Mouse (Mus musculus): ENCODE results near the gene Dand5.

Gene Dand5

DNA sequence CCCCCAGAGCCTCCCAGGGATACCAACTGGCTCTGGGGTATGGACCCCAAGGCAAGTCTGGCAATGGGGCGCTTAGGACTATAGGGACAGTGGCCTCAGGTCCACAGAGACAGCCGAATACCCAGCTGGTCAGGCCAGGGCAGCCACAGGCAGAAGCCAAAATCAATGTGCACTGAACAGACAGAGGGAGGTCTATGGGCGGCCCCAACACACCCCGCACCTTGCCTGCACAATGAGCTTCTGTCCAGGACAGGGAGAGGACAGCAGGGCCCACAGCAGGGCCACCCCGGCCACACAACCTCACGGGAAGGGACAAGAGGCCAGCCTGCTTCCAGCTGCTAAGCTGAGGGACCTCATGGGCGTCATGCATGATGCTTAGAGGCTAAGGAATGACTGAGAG lies 28.1 kb downstream of the Dand5 start:
- no peak for TF ChIP-seq GATA4 (IDR thresholded peaks at IDR 0.05; ENCODE audit: insufficient replicate concordance, low read length)

DNA sequence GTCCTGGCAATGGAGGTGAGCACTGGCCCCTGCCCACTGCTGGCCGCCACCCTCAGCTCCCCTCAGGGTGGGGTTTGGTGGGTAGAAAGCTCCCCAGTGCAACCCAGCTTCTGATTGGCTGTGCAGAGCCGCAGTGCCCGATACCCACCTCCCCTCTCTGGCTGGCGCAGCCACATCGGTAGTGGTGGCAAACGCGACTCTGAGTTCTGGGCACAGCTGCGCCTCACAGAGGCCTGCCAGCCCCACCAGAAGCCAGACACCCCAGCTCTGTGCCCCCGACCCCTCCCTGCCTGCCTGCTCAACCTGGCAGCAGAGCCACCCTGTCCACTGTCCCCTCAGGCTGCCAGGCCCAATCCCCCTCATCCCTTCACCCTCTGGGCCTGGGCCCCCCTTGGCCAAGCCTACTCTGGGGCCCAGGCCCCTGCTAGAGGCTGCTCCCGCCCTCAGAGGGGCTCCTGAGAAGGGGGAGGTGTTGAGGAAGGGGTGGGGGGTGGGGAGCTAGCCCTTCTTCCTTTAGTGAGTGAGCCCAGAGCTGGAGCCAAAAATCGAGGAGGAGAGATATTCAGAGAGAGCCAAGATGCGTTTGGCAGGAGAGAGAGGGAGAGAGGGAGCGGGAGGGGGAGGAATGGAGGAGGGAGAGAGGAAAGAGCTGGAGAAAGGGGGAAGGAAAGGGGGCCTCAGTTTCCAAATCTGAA lies 28.7 kb downstream of the Dand5 start:
- TF ChIP-seq GATA4 (IDR thresholded peaks at IDR 0.05; ENCODE audit: insufficient replicate concordance, low read length), result no peak

DNA sequence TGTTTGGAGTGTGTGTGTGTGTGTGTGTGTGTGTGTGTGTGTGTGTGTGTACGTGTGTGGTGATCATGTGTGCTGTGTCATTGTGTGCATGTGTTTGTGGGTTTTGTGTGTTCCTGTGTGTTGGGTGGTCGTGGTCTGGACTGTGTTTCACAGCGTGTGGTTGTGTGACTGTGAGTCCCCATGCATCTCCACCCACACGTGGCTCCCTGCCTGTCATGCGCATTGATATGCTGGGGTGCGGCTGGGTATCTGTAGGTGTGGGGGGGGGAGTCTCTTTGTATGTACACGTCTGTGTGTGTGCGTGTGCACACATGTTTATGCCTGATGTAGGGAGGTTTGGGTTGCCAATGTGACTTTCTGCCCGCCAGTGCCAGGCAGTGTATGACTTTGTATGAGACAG lies 29.5 kb downstream of the Dand5 start:
- TF ChIP-seq GATA4 (IDR thresholded peaks at IDR 0.05; ENCODE audit: insufficient replicate concordance, low read length), result no peak

DNA sequence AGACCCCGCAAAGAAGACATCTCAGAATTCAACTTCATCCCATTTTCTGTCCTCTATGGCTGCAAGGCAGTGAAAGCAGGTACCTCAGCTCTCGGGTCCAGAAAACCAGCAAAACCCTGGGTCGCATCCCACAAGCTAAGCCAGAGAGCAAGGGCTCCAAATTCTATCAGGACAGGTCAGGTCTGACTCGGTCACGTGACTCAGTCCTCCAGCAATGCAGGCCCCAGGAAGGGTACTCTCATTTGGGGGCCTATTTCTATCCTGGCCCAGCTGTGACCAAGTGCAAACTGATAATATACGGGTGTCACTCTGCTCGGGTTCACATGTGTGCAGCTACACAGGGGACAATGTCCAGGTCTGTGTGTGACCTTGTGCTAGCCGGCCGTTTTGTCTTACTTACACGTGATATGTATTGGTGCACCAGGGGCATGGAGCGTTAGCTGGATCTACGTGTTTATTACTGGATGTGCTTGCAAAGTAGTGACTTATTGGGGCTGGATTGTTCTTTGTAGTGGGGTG lies 30.1 kb downstream of the Dand5 start:
- TF ChIP-seq GATA4 (IDR thresholded peaks at IDR 0.05; ENCODE audit: insufficient replicate concordance, low read length), result no peak

DNA sequence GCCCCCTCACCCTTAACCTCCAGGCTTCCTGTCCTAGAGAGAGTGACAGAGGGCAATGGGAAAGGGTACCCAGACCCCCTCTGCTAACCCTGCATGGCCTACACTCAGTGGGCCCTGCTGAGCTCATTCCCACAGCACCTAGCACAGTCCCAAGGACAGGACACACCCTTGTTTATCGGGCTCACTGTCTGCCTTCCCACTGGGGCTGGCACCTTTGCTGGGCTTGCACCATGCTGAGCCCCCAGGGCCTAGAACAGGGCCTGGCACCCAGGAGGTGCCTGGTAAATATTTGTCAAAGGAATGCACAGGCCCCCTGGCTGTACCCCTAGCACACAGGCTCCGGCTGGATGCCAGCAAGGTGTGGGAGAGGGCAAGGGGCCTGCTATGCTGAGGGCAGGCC lies 32.1 kb downstream of the Dand5 start:
- TF ChIP-seq GATA4 (IDR thresholded peaks at IDR 0.05; ENCODE audit: insufficient replicate concordance, low read length), result no peak

DNA sequence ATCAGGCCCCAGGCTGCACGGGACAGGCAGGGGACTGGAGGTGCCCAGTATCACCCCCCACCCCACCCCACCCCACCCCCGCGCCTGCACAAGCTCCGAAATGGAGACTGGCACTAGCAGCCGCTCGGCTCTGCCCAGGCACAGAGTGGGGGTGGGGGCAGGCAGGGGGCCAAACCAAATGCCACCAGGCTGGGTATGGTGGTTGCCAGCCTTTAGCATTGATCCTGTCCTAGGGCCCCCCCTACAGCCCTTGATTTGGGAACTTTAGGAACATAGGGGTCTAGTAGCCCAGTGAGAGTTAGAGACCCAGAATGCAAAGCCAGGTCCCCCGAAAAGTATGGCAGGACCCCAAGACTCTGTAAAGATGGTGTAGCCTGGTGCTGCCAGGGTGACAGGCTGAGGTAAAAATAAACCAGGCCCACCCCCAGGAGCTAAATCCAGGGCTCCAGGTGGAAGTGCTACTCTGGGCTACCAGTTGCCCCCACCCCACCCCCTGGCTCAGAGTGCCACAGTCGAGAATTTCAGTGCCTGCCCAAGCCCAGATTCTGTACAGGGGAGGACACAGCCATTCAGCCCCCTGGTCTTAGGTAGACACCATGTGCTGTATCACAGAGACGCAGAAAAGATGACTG lies 32.7 kb downstream of the Dand5 start:
- TF ChIP-seq GATA4 (IDR thresholded peaks at IDR 0.05; ENCODE audit: insufficient replicate concordance, low read length), result no peak

DNA sequence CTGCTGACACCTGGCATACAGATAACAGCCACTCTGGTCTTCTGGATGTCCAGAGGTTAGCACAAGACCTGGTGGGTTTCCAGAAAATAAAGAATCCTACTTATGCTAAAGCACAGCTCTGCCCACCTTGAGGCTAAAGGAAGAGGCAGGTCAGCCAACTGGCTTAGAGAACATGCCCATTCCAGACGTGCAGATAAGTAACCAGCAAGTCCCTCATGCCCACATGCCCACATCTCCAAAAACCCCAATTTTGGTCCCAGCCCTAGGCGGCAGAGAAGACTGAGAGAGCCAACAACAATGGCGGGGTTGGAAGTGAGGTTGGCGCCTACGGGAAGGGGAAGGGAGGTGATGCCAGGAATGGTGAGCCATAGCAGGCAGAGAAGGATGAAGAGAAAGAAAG lies 33.3 kb downstream of the Dand5 start:
- no peak for TF ChIP-seq GATA4 (IDR thresholded peaks at IDR 0.05; ENCODE audit: insufficient replicate concordance, low read length)

DNA sequence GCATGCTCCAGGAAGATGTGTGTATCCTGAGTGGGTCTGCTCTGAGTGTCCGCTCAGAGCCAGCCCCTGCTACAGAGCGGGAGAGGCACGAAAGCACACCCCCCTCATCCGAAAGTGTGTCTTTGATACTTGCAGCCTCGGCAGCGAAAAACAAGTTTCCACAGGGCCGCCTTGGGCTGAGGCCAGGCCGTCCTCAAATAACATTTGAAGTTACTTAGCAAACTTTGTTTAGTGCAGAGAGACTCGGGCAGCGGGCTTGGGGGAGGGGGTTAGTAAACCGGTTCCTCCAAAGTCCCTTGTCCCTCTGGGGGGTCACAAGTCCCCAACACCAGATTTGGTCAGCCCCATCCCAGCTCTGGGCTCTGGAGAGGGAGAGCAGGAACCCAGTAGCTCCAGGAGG lies 33.7 kb downstream of the Dand5 start:
- no peak for TF ChIP-seq GATA4 (IDR thresholded peaks at IDR 0.05; ENCODE audit: insufficient replicate concordance, low read length)

DNA sequence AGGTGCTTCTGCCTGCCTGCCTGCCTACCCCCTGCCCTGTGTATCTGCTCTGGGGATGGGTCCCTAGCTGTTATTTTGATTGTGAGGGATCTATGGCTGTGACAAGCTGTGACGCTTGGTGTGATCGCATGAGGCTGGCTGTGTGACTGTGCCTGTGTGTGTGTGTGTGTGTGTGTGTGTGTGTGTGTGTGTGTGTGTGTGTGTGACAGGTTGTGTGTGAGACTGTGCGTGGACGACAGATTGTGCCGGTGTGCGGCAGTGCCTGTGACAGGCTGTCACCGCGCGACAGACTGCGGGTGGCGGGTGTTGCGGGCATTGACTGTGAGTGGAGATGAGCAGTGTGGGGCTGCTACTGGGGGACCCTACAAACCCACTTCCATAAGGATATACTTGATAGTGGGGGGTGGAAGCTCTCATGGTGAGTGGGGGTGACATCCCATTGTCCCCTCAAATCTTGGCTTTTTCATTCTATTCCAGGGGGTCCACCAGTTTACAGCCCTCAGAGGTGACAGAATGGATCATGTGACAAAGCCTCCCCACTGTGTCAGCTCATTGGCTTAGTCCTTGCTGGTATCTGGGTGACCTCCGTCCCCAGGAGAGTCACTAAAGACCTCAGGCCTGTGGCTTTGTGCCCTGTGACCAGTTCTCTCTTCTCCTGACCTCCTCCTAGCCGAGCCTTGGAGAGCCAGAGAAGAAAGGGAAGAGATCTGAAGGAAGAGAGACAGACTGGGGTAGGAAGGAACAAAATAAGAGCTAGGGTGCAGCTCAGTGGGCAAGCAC lies 34.9 kb downstream of the Dand5 start:
- no peak for TF ChIP-seq GATA4 (IDR thresholded peaks at IDR 0.05; ENCODE audit: insufficient replicate concordance, low read length)

DNA sequence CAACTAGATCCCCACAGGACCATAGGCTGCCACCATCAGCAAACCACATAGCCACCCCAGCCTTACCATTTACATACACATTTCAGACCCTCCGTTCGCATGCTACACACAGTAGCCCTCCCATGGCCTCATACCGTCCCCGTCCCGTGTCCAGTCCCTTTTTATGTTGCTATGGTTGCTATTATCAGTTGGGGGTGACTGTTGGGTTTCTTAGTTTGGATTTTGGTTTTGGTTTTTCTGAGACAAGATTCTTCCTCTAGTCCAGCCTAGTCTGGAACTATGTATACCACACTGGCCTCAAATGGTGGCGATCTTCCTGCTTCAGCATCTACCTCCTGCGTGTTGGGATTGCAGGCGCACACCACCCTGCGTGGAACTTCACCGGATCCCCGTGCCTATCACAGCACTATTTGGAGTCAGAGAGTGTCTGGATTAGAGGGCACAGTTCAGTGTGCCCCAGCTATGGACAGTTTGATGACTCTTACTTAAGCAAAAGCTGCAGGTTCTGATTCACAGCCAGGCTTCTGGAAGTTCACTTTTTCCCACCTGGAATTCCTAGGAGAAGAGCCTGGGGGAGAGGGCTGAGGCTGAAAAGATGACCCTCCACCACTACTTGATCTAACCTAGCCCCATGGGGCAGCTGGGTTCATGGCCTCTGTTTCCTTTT lies 35.7 kb downstream of the Dand5 start:
- TF ChIP-seq GATA4 (IDR thresholded peaks at IDR 0.05; ENCODE audit: insufficient replicate concordance, low read length), result no peak

DNA sequence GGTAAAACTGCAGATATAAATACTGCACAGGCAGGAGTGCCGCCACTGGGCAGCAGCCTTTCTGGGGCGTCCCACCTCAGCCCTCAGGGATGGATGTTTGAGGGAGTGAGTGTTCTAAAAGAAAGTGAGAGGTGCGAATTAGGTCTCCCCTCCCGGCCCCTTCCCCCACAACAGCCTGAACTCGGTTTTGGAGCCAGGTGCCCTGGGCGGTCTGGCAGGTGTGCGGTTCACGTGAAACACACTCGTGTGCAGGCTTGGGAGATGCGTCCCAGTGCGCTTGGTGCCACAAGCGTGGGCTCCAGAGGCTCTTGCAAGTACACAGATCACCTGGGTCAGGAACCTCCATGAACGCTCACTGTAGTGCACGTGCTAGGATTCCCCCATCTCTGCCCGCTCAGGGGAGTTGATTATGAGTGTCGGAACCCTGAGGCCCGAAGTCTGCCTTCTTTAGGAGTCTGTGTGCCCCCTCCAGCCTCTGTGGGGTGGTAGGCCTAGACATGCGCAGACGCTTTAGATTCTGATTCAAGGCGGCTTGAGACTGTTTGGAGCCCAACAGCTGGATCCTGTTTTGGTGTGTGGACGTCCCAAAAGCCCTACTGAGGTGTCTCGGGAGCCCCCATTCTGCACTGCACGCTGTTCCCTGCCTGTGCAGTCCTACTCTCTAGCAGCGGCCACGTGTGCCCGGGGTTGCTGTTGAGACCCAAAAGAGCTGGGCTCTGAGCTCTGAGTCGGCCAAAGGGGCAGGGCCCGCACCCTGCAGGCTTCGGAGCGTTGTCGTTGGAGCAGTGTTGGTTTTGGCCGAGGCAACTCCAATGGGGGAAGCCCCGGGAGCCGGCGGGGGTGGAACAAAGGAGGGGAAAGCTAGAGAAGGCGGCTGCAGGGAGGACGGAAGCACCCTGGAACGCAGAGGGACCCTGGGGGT lies 36.6 kb downstream of the Dand5 start:
- no peak for TF ChIP-seq GATA4 (IDR thresholded peaks at IDR 0.05; ENCODE audit: insufficient replicate concordance, low read length)

DNA sequence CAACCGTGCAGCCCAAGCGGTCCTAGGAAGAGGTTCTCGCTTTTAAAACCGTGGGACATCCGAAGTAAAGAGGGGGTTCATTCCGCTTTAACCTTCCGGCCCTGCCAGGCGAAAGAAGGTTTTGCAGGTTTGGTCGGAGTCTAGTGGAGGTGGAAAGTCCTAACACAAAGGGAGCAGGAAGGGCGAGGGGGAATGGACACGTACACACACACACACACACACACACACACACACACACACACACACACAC lies 37.2 kb downstream of the Dand5 start:
- TF ChIP-seq GATA4 (IDR thresholded peaks at IDR 0.05; ENCODE audit: insufficient replicate concordance, low read length), result no peak

DNA sequence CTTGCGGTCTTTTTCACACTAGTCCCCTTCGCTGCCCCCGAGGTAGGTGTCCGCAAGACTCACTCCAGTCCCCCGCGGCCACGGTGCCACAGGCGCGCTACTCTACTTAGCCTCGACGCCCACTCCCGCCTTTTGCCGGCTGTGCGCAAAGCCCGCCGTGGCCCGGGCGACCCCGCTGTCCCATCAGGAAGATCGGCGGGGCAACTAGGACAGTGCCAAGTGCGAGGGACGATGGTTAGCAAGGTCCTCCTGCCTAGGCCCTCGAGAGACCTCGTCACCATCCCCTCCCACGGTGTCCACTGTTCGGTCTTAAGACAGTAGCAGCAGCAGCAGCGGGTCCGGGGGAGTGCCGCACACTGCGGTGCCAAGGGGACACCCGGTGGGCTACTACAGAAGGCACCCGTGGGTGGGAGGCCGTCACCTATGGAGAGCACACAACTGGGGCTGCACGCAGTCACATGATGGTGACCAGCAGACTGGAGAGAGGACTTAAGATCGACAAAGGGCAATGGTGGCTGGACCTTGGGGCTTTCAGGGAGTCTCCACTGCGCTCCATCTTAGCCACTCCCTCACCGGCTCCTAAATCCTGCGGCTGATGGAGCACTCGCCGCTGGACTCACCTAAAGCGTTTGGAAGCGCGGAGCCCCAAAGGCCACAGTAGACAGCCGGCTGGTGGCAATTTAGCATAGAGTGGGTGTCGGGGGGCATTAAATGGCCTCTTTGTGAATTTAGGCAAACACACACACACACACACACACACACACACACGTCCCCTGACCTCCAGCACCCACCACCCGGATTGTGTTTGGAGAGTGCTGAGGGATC lies 37.7 kb downstream of the Dand5 start:
- no peak for TF ChIP-seq GATA4 (IDR thresholded peaks at IDR 0.05; ENCODE audit: insufficient replicate concordance, low read length)

All from liver, adult (tissue).